Mouse (Mus musculus) heart, postnatal 36 days (tissue): ENCODE data around the gene Stx1a. TPM values are rescaled to one million over a fixed set of nuclear protein-coding genes. Genes with fewer than 3 reads are reported as not detected.

Source experiments
- DNase-seq, 2 experiments: peaks; one replicate each; pipeline ENCODE4 v3.0.0; 2021 to 2022
- intact Hi-C: fragments of 180-260 bp; cut with DNase I; formaldehyde crosslinking; loops from one replicate; pipeline ENCODE4 v1.15.1; 2025
- total RNA-seq, 2 experiments: library from RNA; stranded (reverse); gene quantifications; 2 replicates each; pipeline ENCODE4 v1.2.3; 2021

Stx1a gene
- total RNA-seq, 2 experiments from 2014 or later = 1.7 to 2.0 TPM

DNA sequence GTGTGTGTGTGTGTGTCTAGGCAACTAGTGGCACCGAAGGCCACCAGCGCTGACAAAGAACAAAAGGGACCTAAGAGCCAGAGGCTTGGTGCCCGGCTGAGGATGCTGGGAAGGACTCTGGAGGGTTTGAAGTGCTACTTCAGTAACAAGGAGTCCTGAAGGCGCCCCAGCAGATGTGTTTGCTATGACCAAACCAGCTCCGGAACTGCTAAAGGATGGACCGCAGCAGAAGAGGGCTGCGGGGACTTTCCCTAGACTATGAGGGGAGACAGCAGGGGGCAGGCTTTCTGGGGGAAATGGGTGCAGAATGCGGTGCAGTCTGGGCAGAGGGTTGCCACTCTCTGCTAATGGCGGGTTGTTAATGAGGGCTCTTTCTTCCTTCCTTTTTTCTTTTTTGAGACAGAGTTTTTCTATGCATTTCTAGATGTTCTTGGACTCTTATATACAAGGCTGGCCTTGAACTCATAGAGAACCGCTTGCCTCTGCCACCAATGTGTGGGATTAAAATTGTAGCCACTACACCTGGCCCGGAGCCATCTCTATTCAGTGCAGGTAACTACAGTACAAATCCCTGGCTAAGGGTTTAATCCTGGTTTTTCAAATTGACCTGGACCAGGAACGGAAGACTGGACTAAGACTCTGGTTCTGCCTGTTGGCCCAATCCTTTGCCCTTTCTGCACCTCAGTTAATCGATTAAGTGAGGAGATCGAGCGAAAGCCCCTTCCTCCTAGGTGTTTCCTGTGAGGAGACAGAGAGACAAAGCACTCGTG, 15.3 kb upstream of the Stx1a start:
- DNase-seq = peak in 1 of 2 experiments; percentile 11
- intact Hi-C loops = no loop called here

DNA sequence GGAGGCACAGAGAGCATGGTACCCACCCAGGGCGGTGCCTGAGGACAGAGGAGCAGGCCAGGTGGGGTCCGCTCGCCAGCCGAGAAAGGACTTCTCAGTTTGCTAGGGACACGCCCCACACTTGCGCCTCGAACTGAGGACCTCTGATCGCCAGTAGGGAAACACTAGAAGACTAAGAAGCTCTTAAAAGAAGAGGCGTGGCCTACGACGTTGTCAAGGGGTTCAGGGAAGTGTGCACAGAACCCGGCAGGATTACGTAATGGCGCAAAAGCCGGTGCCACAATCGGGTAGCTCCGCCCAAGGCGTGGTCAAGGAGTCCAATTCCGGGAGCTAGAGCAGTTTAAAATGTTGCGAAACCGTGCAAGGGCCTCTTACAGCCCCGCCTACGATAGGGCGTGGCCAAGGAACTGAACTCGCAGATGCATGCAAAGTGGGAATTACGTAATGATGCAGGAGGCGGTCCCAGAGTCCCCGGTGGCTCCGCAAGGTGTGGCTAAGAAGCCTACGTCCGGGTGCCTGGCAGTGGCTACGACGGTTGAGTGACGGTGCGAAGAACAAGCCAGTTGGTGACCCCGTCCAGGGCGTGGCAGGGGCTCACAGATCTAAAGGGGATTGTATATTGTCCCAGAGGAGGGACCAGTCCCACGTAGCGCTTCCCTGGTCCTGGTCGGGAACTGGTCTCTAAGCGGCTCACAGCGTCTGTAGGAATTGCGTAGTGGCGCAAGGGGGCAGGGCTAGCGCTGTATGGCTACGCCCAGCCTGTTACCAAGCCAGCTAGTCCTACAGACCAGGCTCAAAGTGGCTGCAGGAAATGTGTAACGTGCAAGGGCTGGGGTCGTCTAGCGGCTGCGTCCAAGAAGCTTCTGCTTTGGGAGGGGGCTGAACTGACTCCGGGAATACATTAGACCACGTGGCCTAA, 14.4 kb upstream of the Stx1a start, which contains the start of gene Abhd11:
Gene Abhd11, plus strand, starts transcription at position 482 of the 919 bp plus-strand sequence.
- intact Hi-C loops = no loop called here
- peak; percentile 95 to 97 for DNase-seq

DNA sequence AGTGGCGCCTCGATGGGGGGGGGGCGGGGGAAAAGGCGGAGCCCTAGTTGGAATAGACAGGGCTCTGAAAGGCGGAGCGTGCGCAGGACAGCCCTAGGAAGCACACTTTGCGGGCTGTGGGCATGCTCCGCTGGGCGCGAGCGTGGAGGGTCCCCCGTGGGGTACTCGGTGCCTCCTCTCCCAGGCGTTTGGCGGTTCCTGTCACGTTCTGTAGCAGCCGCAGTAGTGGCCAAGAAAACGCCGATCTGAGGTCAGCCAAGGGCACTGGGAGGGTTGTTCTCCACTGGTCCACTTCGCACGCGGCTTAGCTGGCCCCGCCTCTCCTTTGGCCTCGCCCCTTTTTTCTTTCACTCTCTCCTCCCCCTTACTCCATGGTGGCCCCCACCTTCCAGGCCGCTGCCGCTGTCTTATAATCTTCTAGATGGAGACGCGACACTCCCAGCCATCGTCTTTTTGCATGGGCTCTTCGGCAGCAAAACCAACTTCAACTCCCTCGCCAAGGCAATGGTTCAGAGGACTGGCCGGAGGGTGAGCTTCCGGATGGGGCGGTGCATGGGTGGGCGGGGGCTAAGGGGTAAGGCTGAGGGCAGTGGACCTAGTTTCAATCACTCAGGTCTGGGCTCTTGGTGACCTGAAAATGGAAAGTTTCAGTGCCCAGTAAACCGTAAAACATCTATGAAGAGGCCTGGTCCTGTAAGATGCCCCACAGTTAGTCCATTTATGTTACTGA, 13.5 kb upstream of the Stx1a start:
- peak in 1 of 2 experiments; percentile 82 for DNase-seq
- intact Hi-C loops = loop anchor here (2.0 to 10.0 kb wide), 2 partner anchors 69 to 275 kb away; partner anchors contain the start of gene Vps37d

DNA sequence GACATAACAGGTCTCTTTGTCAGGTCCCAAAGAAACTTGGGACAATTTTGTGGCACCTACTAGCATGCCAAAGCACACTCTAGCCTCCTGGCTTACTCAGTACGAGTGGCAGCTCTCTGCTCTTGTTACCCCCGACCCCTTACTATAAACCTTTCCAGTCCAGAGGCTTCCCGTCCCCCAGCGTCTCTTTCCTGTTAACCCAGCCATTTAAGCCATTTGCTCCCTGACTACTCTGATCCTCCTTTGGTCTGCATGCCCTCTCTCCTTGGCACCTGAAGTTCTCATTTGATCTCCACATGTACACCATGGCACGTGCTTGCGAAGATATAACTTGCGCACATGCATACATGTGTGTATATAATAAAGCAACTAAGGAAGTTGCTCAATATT, 13.0 kb upstream of the Stx1a start:
- intact Hi-C loops = loop anchor here (2.0 to 10.0 kb wide), 2 partner anchors 68 to 274 kb away; partner anchors contain the start of gene Vps37d
- no peak for DNase-seq

DNA sequence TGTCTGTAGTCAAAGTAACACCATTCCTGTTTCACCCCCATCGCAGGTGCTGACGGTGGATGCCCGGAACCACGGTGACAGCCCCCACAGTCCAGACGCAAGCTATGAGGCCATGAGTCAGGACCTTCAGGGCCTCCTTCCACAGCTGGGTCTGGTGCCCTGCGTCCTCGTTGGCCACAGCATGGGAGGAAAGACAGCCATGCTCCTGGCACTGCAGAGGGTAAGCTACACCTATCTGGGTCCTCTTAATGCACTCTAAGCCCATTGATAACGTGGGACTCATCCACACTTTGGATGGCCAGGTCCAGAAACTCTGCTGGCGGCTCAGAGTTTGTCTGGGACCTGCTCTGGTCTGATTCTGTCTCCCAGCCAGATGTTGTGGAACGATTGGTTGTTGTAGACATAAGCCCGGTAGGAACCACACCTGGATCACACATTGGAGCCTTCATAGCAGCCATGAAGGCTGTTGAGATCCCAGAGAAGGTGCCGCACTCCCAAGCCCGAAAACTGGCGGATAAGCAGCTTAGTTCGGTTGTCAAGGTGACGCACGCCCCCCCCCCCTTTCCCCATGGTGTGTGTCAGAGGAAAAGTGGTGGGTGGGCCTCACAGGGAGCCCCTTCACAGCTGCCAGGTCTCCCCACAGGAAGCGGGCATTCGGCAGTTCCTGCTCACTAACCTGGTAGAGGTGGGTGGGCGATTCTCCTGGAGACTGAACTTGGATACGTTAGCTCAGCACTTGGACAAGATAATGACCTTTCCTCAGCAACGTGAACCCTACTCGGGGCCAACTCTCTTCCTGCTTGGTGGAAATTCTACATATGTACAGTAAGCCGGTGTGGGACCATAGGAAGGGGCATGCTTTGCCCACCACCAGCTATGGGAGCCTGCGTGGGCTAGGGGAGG, 12.2 kb upstream of the Stx1a start:
- DNase-seq = peak in 1 of 2 experiments; percentile 5
- intact Hi-C loops = loop anchor here (2.0 to 10.0 kb wide), 2 partner anchors 68 to 274 kb away; partner anchors contain the start of gene Vps37d

DNA sequence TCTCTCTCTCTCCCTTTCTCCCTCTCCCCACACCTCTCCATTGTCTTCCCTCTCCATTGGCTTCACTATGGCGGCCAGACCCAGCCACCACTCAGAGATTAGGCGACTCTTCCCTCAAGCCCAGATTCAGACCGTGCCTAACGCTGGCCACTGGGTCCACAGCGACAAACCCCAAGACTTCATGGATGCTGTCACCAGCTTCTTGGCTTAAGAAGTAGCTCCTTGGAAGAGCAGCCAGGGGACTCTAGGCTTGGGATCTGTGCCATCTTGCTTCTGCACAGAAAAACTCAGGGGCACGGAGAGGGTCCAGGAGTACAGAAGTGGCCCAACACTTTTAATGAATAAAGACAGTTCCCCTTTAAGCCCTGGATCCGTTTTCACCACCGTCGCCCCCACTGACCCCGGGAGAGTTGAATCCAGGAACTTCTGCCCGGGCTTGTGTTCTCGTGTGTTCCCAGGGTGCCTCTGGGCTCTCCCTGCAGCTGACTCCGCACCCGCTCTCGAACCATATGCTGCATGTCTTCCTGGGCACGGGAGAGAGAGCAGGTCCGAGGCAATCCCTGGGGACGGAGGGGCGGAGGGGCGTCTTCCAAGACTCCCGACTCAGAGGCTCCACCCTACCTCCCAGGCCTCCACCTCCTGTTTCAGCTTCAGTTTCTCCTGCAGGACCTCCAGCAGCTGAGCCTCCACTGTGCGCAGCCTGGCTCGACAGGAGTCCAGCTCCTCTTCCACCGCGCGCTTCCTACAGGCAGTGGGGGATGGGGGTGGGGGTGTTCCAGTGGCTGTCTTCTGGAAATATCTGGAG, 11.3 kb upstream of the Stx1a start:
- intact Hi-C loops = loop anchor here (2.0 to 10.0 kb wide), 2 partner anchors 67 to 273 kb away; partner anchors contain the start of gene Vps37d
- DNase-seq = no peak

DNA sequence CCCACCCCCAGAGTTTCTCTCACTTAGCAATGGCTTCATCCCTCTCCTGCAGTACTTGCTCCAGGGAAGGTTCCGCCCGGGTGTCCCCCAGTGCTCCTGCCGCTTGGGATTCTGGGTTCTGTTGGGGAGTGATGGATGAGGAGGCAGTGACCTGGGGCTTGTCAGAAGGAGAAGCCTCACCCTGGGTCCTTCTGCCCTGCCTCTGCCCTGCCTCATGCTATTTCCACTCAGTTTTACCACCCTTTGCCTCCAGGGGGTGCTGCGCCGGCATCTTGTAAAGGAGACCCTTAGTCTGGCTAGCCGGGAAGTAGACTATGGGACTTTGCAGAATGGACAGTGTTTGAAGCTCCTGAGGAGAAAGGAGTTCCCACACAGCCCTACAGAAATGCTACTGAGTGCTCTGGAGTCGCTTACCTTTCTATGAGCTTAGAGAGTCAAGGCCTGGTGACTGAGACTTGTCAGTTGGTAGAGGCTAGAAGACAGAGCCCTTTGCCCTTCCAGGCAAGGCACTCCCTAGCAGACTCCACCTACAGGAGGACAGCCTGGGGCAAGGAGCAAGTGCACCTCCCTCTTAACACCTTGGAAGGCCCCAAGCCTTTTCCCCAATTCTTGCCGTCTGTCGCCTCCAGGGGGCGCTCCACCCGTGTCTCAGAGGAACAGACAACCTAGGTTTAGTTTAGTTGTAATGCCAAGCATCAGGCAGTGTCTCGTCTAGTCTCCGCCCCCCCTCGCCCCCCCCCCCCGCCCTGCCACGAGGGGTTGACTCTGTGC, 10.4 kb upstream of the Stx1a start:
- intact Hi-C loops = loop anchor here (10.0 kb wide), 1 partner anchor 272 kb away; no protein-coding TSS in a partner anchor
- peak; percentile 80 to 86 for DNase-seq

DNA sequence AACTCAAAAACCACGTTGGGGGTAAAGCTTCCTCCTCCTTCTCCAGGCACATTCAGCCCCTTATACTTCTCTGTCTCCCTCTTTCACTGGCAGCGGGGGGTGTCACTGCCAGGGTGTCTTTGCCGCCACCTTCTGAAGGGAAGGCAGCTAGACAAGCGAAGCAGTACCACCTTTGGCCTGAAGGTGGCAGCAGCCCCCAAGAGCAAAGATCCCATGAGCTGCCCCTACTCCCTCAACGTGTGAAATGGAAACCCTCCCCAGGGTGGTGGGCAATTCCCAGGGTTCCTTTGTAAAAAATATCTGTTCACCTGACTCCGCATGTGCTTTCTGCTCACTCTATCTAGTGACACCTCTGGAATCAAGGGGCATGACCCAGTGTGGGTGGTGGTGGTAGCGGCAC, 7.8 kb upstream of the Stx1a start:
- DNase-seq = peak; percentile 89 to 96
- intact Hi-C loops = loop anchor here (2.0 to 10.0 kb wide), 4 partner anchors 49 to 269 kb away; partner anchors contain the start of genes Bud23 and Dnajc30

DNA sequence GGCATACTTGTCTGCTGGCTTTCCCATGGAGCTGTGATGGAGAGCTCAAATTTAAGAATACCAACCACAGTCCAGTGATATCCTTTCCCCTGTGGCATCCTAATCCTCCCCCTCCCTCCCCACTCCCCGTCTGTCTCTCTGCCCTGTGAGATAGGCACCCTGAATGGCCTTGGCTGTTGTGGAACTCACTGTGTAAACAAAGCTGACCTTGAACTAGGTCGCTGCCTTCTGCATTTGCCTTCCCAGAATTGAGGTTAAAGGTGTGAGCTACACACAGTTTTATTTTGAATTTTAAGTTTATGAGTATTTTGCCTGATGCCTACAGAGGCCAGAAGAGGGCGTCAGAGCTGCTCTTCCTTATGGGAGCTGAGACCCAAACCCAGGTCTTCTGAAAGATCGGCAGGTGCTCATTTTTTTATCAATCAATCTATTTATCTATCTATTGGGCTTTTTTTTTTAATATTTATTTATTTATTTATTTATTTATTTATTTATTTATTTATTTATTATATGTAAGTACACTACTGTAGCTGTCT, 7.0 kb upstream of the Stx1a start:
- intact Hi-C loops = loop anchor here (5.0 to 10.0 kb wide), 2 partner anchors 86 to 269 kb away; no protein-coding TSS in a partner anchor

DNA sequence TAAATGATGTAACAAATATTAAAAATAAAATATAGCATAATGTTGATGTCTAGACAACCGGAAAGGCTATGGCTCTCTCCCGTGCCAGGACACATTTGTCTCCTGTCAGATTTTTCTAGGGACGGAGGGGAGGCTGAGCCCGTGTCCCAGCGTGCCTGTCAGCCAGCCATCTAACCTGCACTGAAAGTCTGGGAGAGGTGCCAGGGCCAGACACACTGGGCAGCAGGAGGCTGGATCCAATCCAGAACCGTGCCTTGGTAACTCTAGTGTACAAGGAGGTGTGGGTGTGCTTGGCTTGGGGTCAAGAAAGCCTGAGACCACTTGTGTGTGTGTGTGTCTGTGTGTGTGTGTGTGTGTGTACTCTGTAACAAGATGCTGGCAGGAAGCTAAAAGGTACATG, 1.5 kb upstream of the Stx1a start:
- peak; percentile 58 to 65 for DNase-seq
- intact Hi-C loops = no loop called here

More for the DNA sequence above, 7.0 kb upstream of the Stx1a start:
- DNase-seq = no peak

DNA sequence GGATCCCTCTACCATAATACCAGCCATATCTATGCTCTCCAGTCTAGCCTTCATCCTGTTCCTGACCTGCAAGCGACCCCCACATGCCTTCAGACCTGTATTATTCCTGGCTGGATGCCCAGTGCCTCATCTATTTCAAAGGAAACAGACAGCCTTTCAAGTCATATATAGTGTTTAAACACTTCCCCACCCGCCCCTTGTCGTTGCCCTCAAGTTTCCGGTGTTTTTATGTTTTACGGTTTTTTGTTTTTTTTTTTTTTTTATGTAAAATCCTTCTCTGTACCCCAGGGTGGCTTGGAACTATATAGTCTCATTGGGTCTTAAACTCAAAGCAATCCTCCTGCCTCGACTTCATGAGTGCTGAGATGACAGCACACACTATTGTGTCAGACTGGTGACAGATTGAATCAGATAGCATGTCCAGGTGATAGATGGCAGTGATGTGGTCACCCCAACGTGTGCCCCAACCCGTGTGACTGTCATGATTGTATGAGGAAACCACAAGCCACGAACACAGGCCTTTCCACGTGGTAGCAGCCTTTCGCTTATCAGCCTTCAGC, 1.5 kb downstream of the Stx1a start:
- DNase-seq = no peak

DNA sequence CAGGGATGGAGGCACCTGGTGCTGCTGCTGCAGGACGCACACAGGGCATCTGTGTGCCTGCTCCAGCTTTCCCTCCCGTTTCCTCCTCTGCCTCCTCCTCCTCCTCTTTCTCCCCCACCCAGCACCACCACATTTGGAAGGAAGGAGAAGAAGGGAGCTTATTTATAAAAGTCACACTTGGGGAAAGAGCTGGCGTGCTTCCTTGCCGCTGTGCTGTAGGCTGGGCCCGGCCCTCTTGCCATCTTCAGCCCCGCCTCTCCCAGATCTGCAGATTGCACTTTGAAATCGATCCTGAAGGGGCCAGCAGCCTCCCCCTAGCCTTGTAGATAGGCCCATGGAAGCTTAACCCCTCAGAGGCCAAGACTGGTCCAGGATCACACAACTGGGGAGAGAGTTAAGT, 2.6 kb downstream of the Stx1a start:
- no peak for DNase-seq
- intact Hi-C loops = no loop called here

More for the DNA sequence above, 1.5 kb downstream of the Stx1a start:
- intact Hi-C loops = no loop called here

DNA sequence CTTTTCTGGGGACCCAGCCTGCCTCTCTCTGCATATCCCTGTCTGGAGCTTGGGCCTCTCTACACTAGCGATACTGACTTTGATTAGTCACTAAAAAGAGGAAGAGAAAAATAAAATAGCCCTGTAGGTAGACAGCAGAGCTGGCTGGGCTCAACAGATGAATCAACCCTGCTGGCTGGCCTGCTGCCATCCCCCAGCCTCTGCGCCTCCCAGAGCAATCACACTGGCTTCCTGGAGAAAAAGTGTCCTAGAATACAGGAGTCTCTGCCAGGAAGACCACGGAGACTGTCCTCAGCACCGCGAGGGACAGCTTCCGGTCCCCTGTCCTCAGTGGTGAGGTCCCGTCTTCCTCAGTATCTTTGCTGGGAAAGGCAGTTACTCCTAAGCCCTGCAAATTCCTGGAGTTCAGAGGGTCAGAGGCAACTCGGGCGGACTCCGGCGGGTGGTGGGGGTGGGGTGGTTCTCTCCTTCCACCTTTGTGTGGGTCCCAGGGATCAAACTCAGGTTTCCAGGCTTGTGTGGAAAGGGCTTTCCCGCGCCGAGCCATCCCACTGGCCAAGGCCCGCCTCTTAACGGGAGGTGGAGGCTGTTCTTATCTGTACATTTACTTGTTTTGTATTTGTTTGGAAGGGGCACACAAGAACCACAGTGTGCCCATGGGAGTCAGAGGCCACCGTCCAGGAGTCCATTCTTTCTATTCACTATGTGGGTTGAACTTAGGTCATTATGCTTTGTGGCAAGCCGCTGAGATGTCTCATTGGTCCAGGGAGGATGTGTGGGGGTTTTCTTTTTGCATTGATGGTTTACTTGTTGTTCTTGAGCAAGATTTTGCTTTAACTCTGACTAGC, 5.9 kb downstream of the Stx1a start:
- peak; percentile 54 to 64 for DNase-seq
- intact Hi-C loops = no loop called here

DNA sequence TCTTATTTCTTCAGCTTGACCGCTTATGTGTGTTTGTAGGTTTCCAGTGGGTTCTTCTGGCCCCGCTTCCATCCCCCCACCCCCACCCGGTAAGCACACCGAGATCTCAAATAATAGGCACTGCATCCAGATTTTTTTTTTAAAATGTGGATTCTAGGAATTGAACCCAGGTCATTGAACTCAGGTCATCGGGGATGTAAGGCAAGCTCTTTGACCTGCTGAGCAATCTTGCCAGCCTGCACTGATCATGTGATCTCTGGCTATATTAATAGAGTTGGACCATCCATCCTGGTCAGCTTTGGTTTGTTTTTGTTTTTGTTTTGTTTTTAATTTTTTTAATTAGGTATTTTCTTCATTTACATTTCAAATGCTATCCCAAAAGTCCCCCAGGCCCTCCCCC, 9.3 kb downstream of the Stx1a start:
- intact Hi-C loops = no loop called here

DNA sequence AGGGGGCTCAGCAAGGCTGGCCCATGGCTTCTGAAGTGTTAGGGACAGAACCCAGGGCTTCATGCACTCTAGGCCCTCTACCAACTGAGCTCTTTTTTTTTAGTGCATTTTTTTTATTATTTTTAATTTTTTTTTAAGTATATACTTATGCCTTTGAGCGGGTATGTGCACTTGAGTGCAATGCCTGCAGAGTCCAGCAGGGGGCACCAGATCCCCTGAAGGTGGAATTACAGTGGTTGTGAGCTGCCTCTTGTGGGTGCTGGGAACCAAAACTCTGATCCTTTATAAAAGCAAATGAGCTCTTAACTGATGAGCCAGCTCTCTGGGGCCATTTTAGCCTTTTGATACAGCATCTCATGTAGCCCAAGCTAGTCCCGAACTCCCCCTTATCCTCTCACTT, 11.3 kb downstream of the Stx1a start:
- intact Hi-C loops = no loop called here
- no peak for DNase-seq

More for the DNA sequence above, 9.3 kb downstream of the Stx1a start:
- DNase-seq = no peak
